Mouse (Mus musculus) midbrain, embryonic 14.5 days (tissue): ENCODE results near the gene Mtln. TPM values are rescaled to one million over a fixed set of nuclear protein-coding genes. Genes with fewer than 3 reads are reported as not detected.

Experiments
- ATAC-seq: fragments of 200-750 bp; cut with Nextera tagmentation; 2 replicates; pipeline ENCODE4 v1.8.0; 2017; ENCODE audit warnings: moderate number of reproducible peaks, moderate library complexity; ENCODE audit not compliant: low FRiP score, low TSS enrichment
- DNase-seq: peaks from one replicate; pipeline ENCODE4 v3.0.0-alpha.2; 2015
- H3K27ac ChIP-seq: fragments of 300-500 bp; sonication (generic); replicated peaks from 2 replicates; pipeline ENCODE4 v1.5.1; 2014; ENCODE audit warnings: mild to moderate bottlenecking, low read depth, low read length, moderate library complexity
- H3K27me3 ChIP-seq: fragments of 300-500 bp; sonication (generic); 2 replicates; pipeline ENCODE4 v1.6.1; 2014; ENCODE audit warnings: low read length, control low read depth, mixed read lengths; ENCODE audit not compliant: control insufficient read depth, insufficient read depth
- H3K36me3 ChIP-seq: fragments of 300-500 bp; sonication (generic); 2 replicates; pipeline ENCODE4 v1.6.1; 2014; ENCODE audit warnings: low read length, control low read depth; ENCODE audit not compliant: control insufficient read depth, insufficient read depth
- H3K4me1 ChIP-seq: fragments of 300-500 bp; sonication (generic); 2 replicates; pipeline ENCODE4 v1.6.1; 2014; ENCODE audit warnings: mild to moderate bottlenecking, antibody characterized with exemption, low read length, control low read depth; ENCODE audit not compliant: control insufficient read depth, insufficient read depth
- H3K4me2 ChIP-seq: fragments of 300-500 bp; sonication (generic); 2 replicates; pipeline ENCODE4 v1.6.1; 2014; ENCODE audit warnings: mild to moderate bottlenecking, low read length, moderate library complexity
- H3K4me3 ChIP-seq: fragments of 300-500 bp; sonication (generic); replicated peaks from 2 replicates; pipeline ENCODE4 v1.5.1; 2014; ENCODE audit warnings: low read depth, low read length
- H3K9ac ChIP-seq: fragments of 300-500 bp; sonication (generic); replicated peaks from 2 replicates; pipeline ENCODE4 v1.6.1; 2014; ENCODE audit warnings: mild to moderate bottlenecking, low read length, moderate library complexity
- H3K9me3 ChIP-seq: fragments of 300-500 bp; sonication (generic); 2 replicates; pipeline ENCODE4 v1.6.1; 2016; ENCODE audit warnings: low read length, control low read depth, mixed read lengths; ENCODE audit not compliant: control insufficient read depth
- WGBS: fragments of 180-500 bp; shearing (Covaris S2); extraction: QIAGEN DNeasy Blood & Tissue Kit; methylation state at CpG from one replicate; pipeline ENCODE4 v1.1.7; 2014; 5-methylcytosine and 5-hydroxymethylcytosine counted together
- polyA plus RNA-seq: library from polyadenylated mRNA; unstranded; fragments of >200 nt; fragmentation: Nextera tagmentation; extraction: Ambion mirVana; gene quantifications from 2 replicates; pipeline ENCODE4 v1.2.1, GENCODE M21; 2014

Mtln gene
- polyA plus RNA-seq: 38.2 and 44.6 TPM in 2 replicates

DNA sequence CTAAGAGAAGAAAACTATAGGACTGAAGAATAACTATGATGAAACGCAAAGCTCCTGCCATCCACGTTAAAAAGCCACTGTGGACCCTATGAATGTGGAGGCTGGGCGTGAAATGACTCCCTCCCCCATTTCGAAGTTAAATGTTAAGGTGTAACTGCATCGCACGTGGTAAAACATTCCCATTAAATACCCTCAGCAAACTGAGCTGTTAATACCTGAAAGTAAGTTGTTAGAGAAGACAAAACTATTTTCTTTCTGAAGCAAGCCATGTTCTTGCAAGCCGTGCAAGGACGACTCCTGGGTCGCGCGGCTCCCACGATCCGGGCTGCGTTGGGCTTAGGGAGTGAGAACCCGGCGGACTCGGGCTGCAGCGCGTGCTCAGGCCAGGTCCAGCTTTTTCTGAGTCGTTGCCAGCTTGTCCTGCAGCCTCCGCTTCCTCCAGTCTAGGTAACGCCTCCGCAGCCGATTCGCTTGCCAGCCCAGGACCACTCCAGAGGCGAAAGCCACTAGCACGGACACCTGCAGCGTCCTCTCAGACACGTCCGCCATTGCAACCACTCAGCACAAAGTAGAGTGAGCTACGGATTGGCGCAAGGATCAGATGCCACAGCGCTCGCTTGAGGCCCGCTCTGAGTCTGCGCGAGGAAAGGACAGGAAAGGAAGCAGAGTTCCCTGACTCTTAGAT is at the start of gene Mtln:
Gene Mtln, minus strand, starts transcription at position 570 of the 685 bp plus-strand sequence.
- Histone ChIP-seq H3K27ac (peak within 1 kb of the TSS; percentile 89), H3K9me3 (no peaks in the 10 kb centered on the region), H3K27me3 (no peaks in the 10 kb centered on the region), H3K4me1 (peaks cover 20% of the 10 kb centered on the region), H3K4me2 (peak within 1 kb of the TSS; percentile 74), H3K36me3 (no peaks in the 10 kb centered on the region), H3K9ac (peak within 1 kb of the TSS; percentile 70), H3K4me3 (peak within 1 kb of the TSS; percentile 74)
- DNase-seq: peak; percentile 95
- peak; percentile 95 for ATAC-seq
- WGBS: 3% methylated on average over 37 of the region's 37 CpGs

GRCm38 (mm10) chr2:127841402-127841801 is 49.1 kb upstream of the Mtln start:
- H3K4me3 ChIP-seq: no peak overlapping the region
- peaks cover 4% of the 10 kb centered on the region for H3K27me3 ChIP-seq
- no peak overlapping the region for H3K27ac ChIP-seq
- H3K36me3 ChIP-seq: no peaks in the 10 kb centered on the region
- no peaks in the 10 kb centered on the region for H3K4me1 ChIP-seq
- no peak overlapping the region for H3K9ac ChIP-seq
- no peak overlapping the region for H3K4me2 ChIP-seq
- ATAC-seq (no peak), DNase-seq (no peak)
- 89% methylated on average over 1 of the region's 1 CpGs for whole genome bisulfite sequencing
- H3K9me3 ChIP-seq: no peaks in the 10 kb centered on the region

GRCm38 (mm10) chr2:127839425-127839824 is 47.1 kb upstream of the Mtln start:
- Histone ChIP-seq H3K4me2 (no peak overlapping the region), H3K4me1 (no peaks in the 10 kb centered on the region)
- 5% methylated on average over 11 of the region's 11 CpGs for WGBS

DNA sequence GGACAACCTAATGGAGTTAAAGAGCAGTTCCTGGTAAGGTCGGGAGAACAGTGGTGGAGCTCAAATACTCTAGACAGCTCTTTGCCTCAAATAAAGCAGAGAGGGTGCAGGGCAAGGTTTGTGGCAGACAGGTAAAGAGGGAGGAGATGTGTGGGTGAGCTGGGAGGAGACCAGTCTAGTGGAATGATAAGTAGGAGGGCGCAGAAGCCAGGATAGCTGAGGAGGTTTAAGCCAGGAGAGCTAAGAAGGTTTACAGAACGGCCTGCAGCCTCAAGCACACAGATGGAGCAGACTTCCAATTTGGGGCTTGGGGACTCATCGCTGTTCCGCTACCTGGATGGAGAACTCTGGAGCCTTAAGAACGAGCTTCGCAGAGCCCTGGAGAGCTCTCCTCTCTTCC is 46.3 kb upstream of the Mtln start, which contains the start of gene Acoxl:
Gene Acoxl, plus strand, starts transcription at position 301 of the 400 bp plus-strand sequence.
- Histone ChIP-seq H3K4me1 (no peaks in the 10 kb centered on the region), H3K27me3 (peaks cover 4% of the 10 kb centered on the region), H3K27ac (no peak within 1 kb of the TSS), H3K9ac (no peak within 1 kb of the TSS), H3K9me3 (no peaks in the 10 kb centered on the region), H3K4me3 (no peak within 1 kb of the TSS), H3K36me3 (no peaks in the 10 kb centered on the region), H3K4me2 (no peak within 1 kb of the TSS)
- 81% methylated on average over 7 of the region's 7 CpGs for WGBS
- DNase-seq (no peak), ATAC-seq (no peak)

More at GRCm38 (mm10) chr2:127839425-127839824, 47.1 kb upstream of the Mtln start:
- no peaks in the 10 kb centered on the region for H3K36me3 ChIP-seq
- H3K4me3 ChIP-seq: no peak overlapping the region
- H3K27ac ChIP-seq: no peak overlapping the region
- H3K27me3 ChIP-seq: peaks cover 4% of the 10 kb centered on the region
- no peak for ATAC-seq
- no peak for DNase-seq
- H3K9ac ChIP-seq: no peak overlapping the region
- H3K9me3 ChIP-seq: no peaks in the 10 kb centered on the region

GRCm38 (mm10) chr2:127832833-127833190 is 40.5 kb upstream of the Mtln start:
- no peaks in the 10 kb centered on the region for H3K9me3 ChIP-seq
- H3K27ac ChIP-seq: no peak overlapping the region
- H3K9ac ChIP-seq: no peak overlapping the region
- H3K4me1 ChIP-seq: no peaks in the 10 kb centered on the region
- no peak overlapping the region for H3K4me2 ChIP-seq
- H3K36me3 ChIP-seq: no peaks in the 10 kb centered on the region
- H3K4me3 ChIP-seq: no peak overlapping the region
- DNase-seq: peak; percentile 71
- 16% methylated on average over 2 of the region's 2 CpGs for WGBS
- no peak for ATAC-seq
- no peaks in the 10 kb centered on the region for H3K27me3 ChIP-seq

- ATAC-seq (peak; percentile 66), DNase-seq (no peak)
- H3K27me3 ChIP-seq: no peaks in the 10 kb centered on the region
- WGBS: 41% methylated on average over 11 of the region's 11 CpGs
- H3K4me1 ChIP-seq: no peaks in the 10 kb centered on the region
- peak overlapping the region; percentile 50 for H3K4me3 ChIP-seq
- no peaks in the 10 kb centered on the region for H3K9me3 ChIP-seq
- H3K36me3 ChIP-seq: 0 out of 2 replicates have a peak, but pooled peaks cover 2% of the 10 kb centered on the region
- H3K27ac ChIP-seq: no peak overlapping the region
- H3K4me2 ChIP-seq: peak overlapping the region; percentile 78
- H3K9ac ChIP-seq: no peak overlapping the region; the same call in 1 of the 2 replicates
Observed at GRCm38 (mm10) chr2:127832103-127832832, 40.0 kb upstream of the Mtln start.

GRCm38 (mm10) chr2:127831401-127832102 is 39.3 kb upstream of the Mtln start, which contains the start of gene Bub1:
Bub1 (minus strand) TSS chr2:127831865.
- ATAC-seq (peak; percentile 97), DNase-seq (peak; percentile 98)
- Histone ChIP-seq H3K4me2 (peak within 1 kb of the TSS; percentile 78), H3K4me3 (peak within 1 kb of the TSS; percentile 50), H3K27ac (no peak within 1 kb of the TSS), H3K4me1 (no peaks in the 10 kb centered on the region), H3K27me3 (no peaks in the 10 kb centered on the region), H3K36me3 (0 out of 2 replicates have a peak, but pooled peaks cover 2% of the 10 kb centered on the region), H3K9me3 (no peaks in the 10 kb centered on the region), H3K9ac (no peak within 1 kb of the TSS; the same call in 1 of the 2 replicates)
- under 1% methylated on average over 56 of the region's 56 CpGs for WGBS

DNA sequence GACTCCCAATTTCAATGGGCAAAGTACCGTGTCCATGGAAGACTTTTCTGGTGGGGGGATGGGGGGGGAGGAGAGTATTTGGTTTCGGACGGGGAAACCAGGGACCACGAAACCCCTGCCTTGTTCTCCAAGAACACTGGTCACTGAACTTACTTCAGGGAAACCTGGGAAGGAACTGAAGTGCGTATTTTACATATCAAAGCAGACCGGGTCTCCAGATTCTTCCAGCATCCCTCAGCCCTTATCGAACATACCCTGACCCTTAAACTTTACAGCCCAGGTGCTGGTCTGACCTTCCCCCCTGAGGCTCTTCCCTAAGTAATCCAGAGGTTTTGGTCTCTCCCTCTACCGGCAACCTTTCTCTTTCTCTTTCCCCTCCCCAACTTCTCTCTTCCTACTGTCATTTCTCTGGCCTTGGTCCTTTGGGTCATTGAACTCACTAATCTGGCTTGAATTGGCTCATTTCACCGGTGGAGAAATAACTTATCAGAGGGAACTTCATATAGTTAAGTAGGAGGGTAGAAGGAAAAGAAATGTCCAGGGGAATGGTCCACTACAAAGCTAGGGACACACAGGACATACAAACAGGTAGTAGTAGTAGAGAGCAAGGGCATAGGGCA is 2.5 kb downstream of the Mtln start:
- H3K36me3 ChIP-seq: no peaks in the 10 kb centered on the region
- H3K9ac ChIP-seq: no peak overlapping the region
- H3K4me2 ChIP-seq: peak overlapping the region; percentile 74
- peaks cover 20% of the 10 kb centered on the region for H3K4me1 ChIP-seq
- H3K4me3 ChIP-seq: peak overlapping the region; percentile 65; the same call in 1 of the 2 replicates
- ATAC-seq (no peak), DNase-seq (no peak)
- no peak overlapping the region for H3K27ac ChIP-seq
- H3K9me3 ChIP-seq: no peaks in the 10 kb centered on the region
- 15% methylated on average over 9 of the region's 9 CpGs for WGBS
- no peaks in the 10 kb centered on the region for H3K27me3 ChIP-seq
